Mouse (Mus musculus): ENCODE results near the gene Samd15. TPM values are rescaled to one million over a fixed set of nuclear protein-coding genes. Genes with fewer than 3 reads are reported as not detected.

The Samd15 gene
- polyA plus RNA-seq, 1 experiment from 2014 or later: 1.4 TPM

DNA sequence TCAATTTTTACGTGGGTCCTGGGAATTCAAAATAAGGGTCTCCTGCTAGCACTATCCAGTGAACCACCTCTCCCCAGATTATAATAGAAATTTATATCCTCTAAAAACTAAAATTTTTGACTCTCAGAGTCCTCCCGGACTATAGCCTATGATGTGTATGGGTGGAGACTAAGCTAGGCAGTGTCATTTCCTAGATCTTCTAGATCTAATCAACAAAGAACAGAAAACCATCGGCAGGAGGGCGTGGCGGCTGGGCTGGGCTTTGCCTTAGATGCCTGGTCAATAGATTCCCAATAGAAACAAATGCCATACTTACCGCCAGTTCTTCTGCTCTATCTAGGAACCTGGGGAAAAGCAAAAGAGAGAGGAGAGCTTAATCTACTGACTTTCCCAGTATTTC is 50.6 kb downstream of the Samd15 start:
- no peaks in the 10 kb centered on the region for H3K27me3 ChIP-seq (ENCODE audit: low read depth, poor library complexity, severe bottlenecking)
- no peak overlapping the region for H3K4me3 ChIP-seq
- 95% methylated on average over 6 of the region's 6 CpGs for WGBS
- no peaks in the 10 kb centered on the region for H3K9me3 ChIP-seq (replicated peaks)
- no peak overlapping the region for H3K27ac ChIP-seq (replicated peaks)
- H3K36me3 ChIP-seq: peaks cover 92% of the 10 kb centered on the region
- H3K4me1 ChIP-seq: no peaks in the 10 kb centered on the region
- no peak for DNase-seq (ENCODE audit: low spot score)

DNA sequence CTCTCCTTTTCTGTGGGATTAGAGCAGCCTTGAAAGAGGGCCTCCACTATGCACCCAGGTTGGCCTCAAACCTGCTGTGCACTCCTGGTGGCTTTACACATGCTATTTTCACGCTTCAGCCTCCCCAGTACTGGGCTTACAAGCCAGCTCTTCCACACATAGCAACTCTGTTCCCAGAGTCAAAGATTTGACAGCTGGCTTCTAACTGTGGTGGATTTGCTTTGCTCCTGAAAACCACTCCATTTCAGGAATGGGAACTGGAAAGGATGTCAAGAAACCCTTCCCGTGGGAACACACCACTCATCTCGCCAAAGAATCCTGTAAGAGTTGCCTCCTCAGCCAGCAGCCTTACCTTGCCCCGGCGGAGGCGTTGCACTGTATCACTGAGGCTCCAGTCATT is 54.4 kb downstream of the Samd15 start:
- no peaks in the 10 kb centered on the region for H3K27me3 ChIP-seq (ENCODE audit: low read depth, poor library complexity, severe bottlenecking)
- 92% methylated on average over 6 of the region's 6 CpGs for WGBS
- H3K9me3 ChIP-seq (replicated peaks): no peaks in the 10 kb centered on the region
- H3K4me1 ChIP-seq: no peaks in the 10 kb centered on the region
- H3K27ac ChIP-seq (replicated peaks): no peak overlapping the region
- DNase-seq (ENCODE audit: low spot score): no peak
- peaks cover 96% of the 10 kb centered on the region for H3K36me3 ChIP-seq
- H3K4me3 ChIP-seq: no peak overlapping the region

DNA sequence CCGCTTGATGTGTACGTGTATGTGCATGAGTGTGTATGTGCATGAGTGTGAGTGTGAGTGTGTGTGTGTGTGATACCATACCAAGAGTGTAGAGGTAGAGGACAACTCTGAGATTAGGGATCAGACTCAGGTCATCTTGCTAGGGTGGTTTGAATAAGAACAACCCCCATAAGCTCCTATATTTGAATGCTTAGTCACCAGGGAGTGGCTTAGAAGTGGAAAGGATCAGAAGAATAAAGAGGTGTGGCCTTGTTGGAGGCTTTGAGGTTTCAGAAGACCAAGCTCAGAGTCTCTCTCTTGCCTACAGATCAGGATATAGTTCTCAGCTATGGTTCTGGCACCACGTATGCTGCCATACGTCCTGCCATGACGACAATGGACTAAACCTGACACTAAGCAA is 57.1 kb downstream of the Samd15 start:
- H3K27me3 ChIP-seq (ENCODE audit: low read depth, poor library complexity, severe bottlenecking): no peaks in the 10 kb centered on the region
- no peak overlapping the region for H3K27ac ChIP-seq (replicated peaks)
- H3K4me3 ChIP-seq: no peak overlapping the region
- no peaks in the 10 kb centered on the region for H3K4me1 ChIP-seq
- no peak for DNase-seq (ENCODE audit: low spot score)
- WGBS: 94% methylated on average over 5 of the region's 5 CpGs
- no peaks in the 10 kb centered on the region for H3K9me3 ChIP-seq (replicated peaks)
- H3K36me3 ChIP-seq: peaks cover 95% of the 10 kb centered on the region

DNA sequence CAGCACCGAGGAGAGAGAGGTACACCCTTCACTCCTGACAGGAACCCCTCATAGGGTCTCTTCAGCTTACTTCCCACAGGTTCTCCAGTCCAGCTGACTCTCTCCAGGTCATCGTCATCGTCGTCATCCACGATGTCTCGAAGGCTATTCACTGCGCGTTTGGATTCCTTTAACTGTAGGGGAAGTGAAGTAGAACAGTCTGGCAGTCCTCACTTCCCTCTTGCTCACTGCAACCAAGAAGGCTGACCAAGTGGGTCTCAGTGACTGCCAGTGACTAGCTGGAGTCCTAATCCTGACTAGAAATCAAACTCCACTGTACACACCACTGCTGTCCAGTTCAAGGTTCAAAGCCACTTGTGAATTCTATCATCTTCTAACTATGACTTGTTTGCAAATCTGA is 61.0 kb downstream of the Samd15 start:
- Histone ChIP-seq H3K9me3 (replicated peaks) (no peaks in the 10 kb centered on the region), H3K4me1 (peaks cover 10% of the 10 kb centered on the region), H3K27me3 (ENCODE audit: low read depth, poor library complexity, severe bottlenecking) (no peaks in the 10 kb centered on the region), H3K27ac (replicated peaks) (no peak overlapping the region), H3K36me3 (peaks cover 82% of the 10 kb centered on the region), H3K4me3 (no peak overlapping the region)
- 93% methylated on average over 8 of the region's 8 CpGs for WGBS
- no peak for DNase-seq (ENCODE audit: low spot score)

Other genes with a start within 250 kb of the Samd15 start
- gene Zdhhc22, start 209.3 kb upstream of the Samd15 start, polyA plus RNA-seq (2016; fragmentation: Nextera tagmentation; extraction: Ambion mirVana): 0.15 and 0.24 TPM in 2 replicates
- gene Tmem63c, start 178.4 kb upstream of the Samd15 start, polyA plus RNA-seq (2016; fragmentation: Nextera tagmentation; extraction: Ambion mirVana): 0.14 and 0.75 TPM in 2 replicates
- gene Ngb, start 97.2 kb upstream of the Samd15 start, polyA plus RNA-seq (2016; fragmentation: Nextera tagmentation; extraction: Ambion mirVana): 0.32 and 0.62 TPM in 2 replicates
- 33.0 and 34.3 TPM in 2 replicates for gene Gstz1, start 52.6 kb upstream of the Samd15 start, polyA plus RNA-seq (2016; fragmentation: Nextera tagmentation; extraction: Ambion mirVana)
- 16.5 and 17.7 TPM in 2 replicates for gene Pomt2, start 51.8 kb upstream of the Samd15 start, polyA plus RNA-seq (2016; fragmentation: Nextera tagmentation; extraction: Ambion mirVana)
- 2.7 and 3.7 TPM in 2 replicates for gene Tmed8, start 731 bp downstream of the Samd15 start, polyA plus RNA-seq (2016; fragmentation: Nextera tagmentation; extraction: Ambion mirVana)
- 0.82 and 0.83 TPM in 2 replicates for gene Noxred1, start 39.0 kb downstream of the Samd15 start, polyA plus RNA-seq (2016; fragmentation: Nextera tagmentation; extraction: Ambion mirVana)
- gene Vipas39, start 66.5 kb downstream of the Samd15 start, polyA plus RNA-seq (2016; fragmentation: Nextera tagmentation; extraction: Ambion mirVana): 54.8 and 59.6 TPM in 2 replicates
- 243 and 272 TPM in 2 replicates for gene Ahsa1, start 66.8 kb downstream of the Samd15 start, polyA plus RNA-seq (2016; fragmentation: Nextera tagmentation; extraction: Ambion mirVana)
- gene Ism2, start 100.0 kb downstream of the Samd15 start, polyA plus RNA-seq (2016; fragmentation: Nextera tagmentation; extraction: Ambion mirVana): 0.99 and 1.4 TPM in 2 replicates
- gene Sptlc2, start 188.6 kb downstream of the Samd15 start, polyA plus RNA-seq (2016; fragmentation: Nextera tagmentation; extraction: Ambion mirVana): 50.9 and 57.6 TPM in 2 replicates
- 283 and 318 TPM in 2 replicates for gene Slirp, start 244.2 kb downstream of the Samd15 start, polyA plus RNA-seq (2016; fragmentation: Nextera tagmentation; extraction: Ambion mirVana)
- 59.6 and 64.2 TPM in 2 replicates for gene Alkbh1, start 244.3 kb downstream of the Samd15 start, polyA plus RNA-seq (2016; fragmentation: Nextera tagmentation; extraction: Ambion mirVana)